Mouse (Mus musculus) embryonic fibroblast, embryonic 13.5 days (primary cell): ENCODE results near the gene Olfr52.
"Not testable (repeated sequence)": the region's sequence is repeated elsewhere in the genome, so short reads cannot be mapped to it uniquely, and the experiment has no call there.

ENCODE experiments used
- CTCF ChIP-seq: IDR thresholded peaks from 2 replicates; pipeline ENCODE4 v1.5.1; 2011; ENCODE audit warnings: mild to moderate bottlenecking, control low read depth, low read length, moderate library complexity, borderline replicate concordance; ENCODE audit not compliant: insufficient read depth
- POLR2A ChIP-seq: IDR thresholded peaks from 2 replicates; pipeline ENCODE4 v1.6.1; 2011; ENCODE audit warnings: low read depth, mild to moderate bottlenecking, control low read depth, low read length, moderate library complexity

DNA sequence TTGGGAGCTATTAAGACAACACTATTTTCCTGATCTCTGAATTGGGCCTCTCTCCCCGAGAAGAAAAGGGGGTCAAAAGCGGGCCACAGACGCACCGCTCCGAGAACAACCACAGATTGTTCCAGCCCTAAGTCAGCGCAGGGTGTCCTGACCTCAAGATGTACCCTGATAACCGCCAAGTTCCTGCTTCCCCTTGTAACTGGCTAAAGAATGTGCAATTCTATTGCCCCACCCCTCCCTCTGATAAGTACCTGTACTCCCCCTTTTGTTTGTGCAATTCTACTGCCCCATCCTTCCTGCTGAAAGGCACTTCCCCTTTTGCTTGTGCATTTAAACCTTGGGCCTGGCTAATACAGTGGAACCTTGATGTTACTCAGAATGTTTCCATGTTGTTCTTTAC lies 10.1 kb downstream of the Olfr52 start:
- not testable (repeated sequence) for TF ChIP-seq POLR2A, CTCF
